Mouse (Mus musculus) embryonic facial prominence, embryonic 12.5 days (tissue): ENCODE results near the gene Irf6. TPM values are rescaled to one million over a fixed set of nuclear protein-coding genes. Genes with fewer than 3 reads are reported as not detected.
A peak's percentile ranks its signal among the peaks of the same experiment; 100 is the strongest.

Experiments
- ATAC-seq: fragments of 200-750 bp; cut with Nextera tagmentation; 2 replicates; pipeline ENCODE4 v1.8.0; 2017; ENCODE audit not compliant: insufficient number of reproducible peaks, insufficient read depth, low FRiP score, low TSS enrichment
- H3K27ac ChIP-seq: fragments of 300-500 bp; sonication (generic); 2 replicates; pipeline ENCODE4 v1.5.1; 2016; ENCODE audit warnings: mild to moderate bottlenecking
- H3K27me3 ChIP-seq: fragments of 300-500 bp; sonication (generic); 2 replicates; pipeline ENCODE4 v1.6.1; 2016; ENCODE audit warnings: mild to moderate bottlenecking, moderate library complexity
- H3K36me3 ChIP-seq: fragments of 300-500 bp; sonication (generic); 2 replicates; pipeline ENCODE4 v1.6.1; 2016; ENCODE audit warnings: mild to moderate bottlenecking
- H3K4me1 ChIP-seq: fragments of 300-500 bp; sonication (generic); 2 replicates; pipeline ENCODE4 v1.6.1; 2016
- H3K4me2 ChIP-seq: fragments of 300-500 bp; sonication (generic); replicated peaks from 2 replicates; pipeline ENCODE4 v1.6.1; 2016; ENCODE audit warnings: mild to moderate bottlenecking, moderate library complexity
- H3K4me3 ChIP-seq: fragments of 300-500 bp; sonication (generic); 2 replicates; pipeline ENCODE4 v1.5.1; 2016; ENCODE audit warnings: mild to moderate bottlenecking
- H3K9ac ChIP-seq: fragments of 300-500 bp; sonication (generic); 2 replicates; pipeline ENCODE4 v1.6.1; 2016; ENCODE audit warnings: mild to moderate bottlenecking, moderate library complexity
- H3K9me3 ChIP-seq: fragments of 300-500 bp; sonication (generic); 2 replicates; pipeline ENCODE4 v1.6.1; 2016; ENCODE audit warnings: mild to moderate bottlenecking, moderate library complexity
- WGBS: fragments of 180-500 bp; shearing (Covaris S2); methylation state at CpG from one replicate; pipeline ENCODE4 v1.1.7; 2016; 5-methylcytosine and 5-hydroxymethylcytosine counted together
- polyA plus RNA-seq: library from polyadenylated mRNA; unstranded; fragments of >200 nt; fragmentation: Nextera tagmentation; extraction: Ambion mirVana; gene quantifications from 2 replicates; pipeline ENCODE4 v1.2.1, GENCODE M21; 2016

The Irf6 gene
- polyA plus RNA-seq, result 17.3 and 18.3 TPM in 2 replicates

- Histone ChIP-seq H3K36me3 (no peaks in the 10 kb centered on the region), H3K9me3 (no peaks in the 10 kb centered on the region), H3K27me3 (peaks cover 46% of the 10 kb centered on the region), H3K4me1 (peaks cover 30% of the 10 kb centered on the region), H3K4me3 (peak within 1 kb of the TSS; percentile 38), H3K4me2 (peak within 1 kb of the TSS; percentile 52), H3K27ac (no peak within 1 kb of the TSS; the same call in 1 of the 2 replicates), H3K9ac (peak within 1 kb of the TSS; percentile 36; the same call in 1 of the 2 replicates)
- WGBS, result under 1% methylated on average over 30 of the region's 30 CpGs
- peak; percentile 92 for ATAC-seq
Measured at GRCm38 (mm10) chr1:193152872-193153271, at the start of gene Irf6. Gene Irf6, plus strand, starts transcription at chr1:193153111.

- no peaks in the 10 kb centered on the region for H3K27me3 ChIP-seq
- H3K36me3 ChIP-seq, result peaks cover 95% of the 10 kb centered on the region
- H3K4me3 ChIP-seq, result no peak overlapping the region
- no peak overlapping the region for H3K27ac ChIP-seq
- no peaks in the 10 kb centered on the region for H3K4me1 ChIP-seq
- ATAC-seq, result no peak
- 92% methylated on average over 9 of the region's 9 CpGs for WGBS
- no peak overlapping the region for H3K4me2 ChIP-seq
- H3K9me3 ChIP-seq, result no peaks in the 10 kb centered on the region
- no peak overlapping the region for H3K9ac ChIP-seq
Measured at GRCm38 (mm10) chr1:193112093-193112492, 40.8 kb upstream of the Irf6 start.

DNA sequence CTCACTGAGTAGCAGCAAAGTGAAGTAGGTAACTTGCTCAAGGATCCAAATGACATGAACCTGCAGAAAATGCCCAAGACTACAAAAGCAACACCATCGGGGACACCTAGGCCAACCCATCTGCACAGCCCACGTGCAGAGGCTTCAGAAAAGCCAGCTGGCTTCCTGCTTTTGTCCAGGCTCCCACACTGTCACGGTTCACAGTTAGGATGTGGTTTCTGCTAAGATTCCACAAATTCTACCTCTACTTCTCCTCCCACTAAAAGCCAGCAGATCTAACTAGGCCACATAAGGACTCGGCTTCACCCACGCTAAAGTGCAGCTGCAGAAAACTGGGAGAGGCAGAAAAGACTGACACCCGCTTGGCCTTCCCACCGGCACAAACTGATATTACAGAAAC lies 30.1 kb upstream of the Irf6 start:
- WGBS, result 95% methylated on average over 7 of the region's 7 CpGs
- H3K9ac ChIP-seq, result no peak overlapping the region
- H3K4me1 ChIP-seq, result no peaks in the 10 kb centered on the region
- no peaks in the 10 kb centered on the region for H3K9me3 ChIP-seq
- ATAC-seq, result no peak
- H3K27me3 ChIP-seq, result no peaks in the 10 kb centered on the region
- H3K4me2 ChIP-seq, result no peak overlapping the region
- H3K27ac ChIP-seq, result no peak overlapping the region
- H3K4me3 ChIP-seq, result no peak overlapping the region
- H3K36me3 ChIP-seq, result peaks cover 81% of the 10 kb centered on the region

DNA sequence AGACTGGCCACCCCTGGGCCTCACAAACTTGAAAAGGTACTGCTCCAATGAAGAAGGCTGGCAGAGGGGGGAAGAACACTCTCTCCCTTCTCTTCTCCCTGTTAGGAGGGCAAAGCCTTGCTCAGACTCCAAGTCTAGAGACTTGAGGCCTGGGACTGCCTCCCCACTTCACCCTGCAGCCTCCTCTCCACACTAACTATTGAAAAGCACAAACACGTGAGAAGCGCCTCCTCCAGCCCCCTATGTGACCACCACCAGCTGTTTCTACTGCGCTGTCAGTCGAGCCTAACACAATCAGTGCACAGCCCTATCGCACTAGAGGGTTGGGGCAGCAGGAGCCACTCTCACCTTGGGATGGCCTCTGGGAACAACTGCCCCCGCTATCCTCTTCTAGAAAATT lies 29.6 kb upstream of the Irf6 start:
- no peaks in the 10 kb centered on the region for H3K9me3 ChIP-seq
- H3K27ac ChIP-seq, result no peak overlapping the region
- no peak for ATAC-seq
- H3K4me1 ChIP-seq, result no peaks in the 10 kb centered on the region
- WGBS, result 95% methylated on average over 6 of the region's 6 CpGs
- peaks cover 80% of the 10 kb centered on the region for H3K36me3 ChIP-seq
- no peaks in the 10 kb centered on the region for H3K27me3 ChIP-seq
- H3K4me2 ChIP-seq, result no peak overlapping the region
- H3K4me3 ChIP-seq, result no peak overlapping the region
- H3K9ac ChIP-seq, result no peak overlapping the region

DNA sequence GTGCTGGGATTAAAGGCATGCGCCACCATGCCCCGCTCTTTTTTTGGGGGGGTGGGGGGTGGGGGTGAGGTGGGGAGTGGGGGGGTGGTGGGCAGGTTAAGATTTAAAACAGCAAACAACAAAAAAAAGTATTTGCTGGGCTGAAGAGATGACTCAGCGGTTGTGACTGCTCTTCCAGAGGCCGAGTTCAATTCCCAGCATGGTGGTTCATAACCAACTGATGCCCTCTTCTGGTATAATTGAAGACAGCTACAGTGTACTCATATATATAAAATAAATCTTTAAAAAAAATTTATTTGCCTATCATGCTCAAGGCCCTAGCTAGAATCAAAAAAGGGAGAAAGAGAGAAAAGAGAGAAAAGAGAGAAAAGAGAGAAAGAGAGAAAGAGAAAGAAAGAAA lies 27.1 kb upstream of the Irf6 start:
- Histone ChIP-seq H3K9ac (no peak overlapping the region), H3K4me1 (peaks cover 7% of the 10 kb centered on the region), H3K27me3 (no peaks in the 10 kb centered on the region), H3K4me2 (no peak overlapping the region), H3K36me3 (peaks cover 57% of the 10 kb centered on the region), H3K27ac (no peak overlapping the region), H3K9me3 (no peaks in the 10 kb centered on the region), H3K4me3 (no peak overlapping the region)
- WGBS, result 83% methylated on average over 4 of the region's 4 CpGs
- no peak for ATAC-seq

- Histone ChIP-seq H3K4me2 (no peak overlapping the region), H3K4me1 (peaks cover 7% of the 10 kb centered on the region), H3K27me3 (no peaks in the 10 kb centered on the region), H3K27ac (no peak overlapping the region), H3K4me3 (no peak overlapping the region), H3K36me3 (peaks cover 35% of the 10 kb centered on the region), H3K9me3 (no peaks in the 10 kb centered on the region), H3K9ac (no peak overlapping the region; the same call in 1 of the 2 replicates)
- no peak for ATAC-seq
- 91% methylated on average over 6 of the region's 6 CpGs for WGBS
Measured at GRCm38 (mm10) chr1:193128055-193128454, 24.9 kb upstream of the Irf6 start.

DNA sequence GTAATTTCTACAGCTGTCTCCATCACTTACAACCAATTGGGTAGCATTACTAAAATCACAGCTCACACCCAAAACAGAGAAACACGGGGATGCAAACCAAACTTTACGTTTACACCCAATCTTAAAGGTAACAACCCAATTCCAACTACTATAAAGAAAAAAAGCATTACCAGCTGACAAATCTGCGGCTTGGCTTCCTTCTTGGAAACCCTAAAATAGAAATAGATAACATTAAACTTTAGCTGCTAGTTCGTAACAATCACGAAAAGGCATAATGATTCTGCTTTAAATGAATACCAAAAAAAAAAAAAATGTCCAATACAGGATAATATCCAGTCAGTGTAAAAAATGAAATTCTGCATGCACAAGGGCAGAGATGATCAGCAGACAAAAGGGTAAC lies 23.6 kb upstream of the Irf6 start:
- H3K4me1 ChIP-seq, result peaks cover 7% of the 10 kb centered on the region
- peaks cover 24% of the 10 kb centered on the region for H3K36me3 ChIP-seq
- ATAC-seq, result no peak
- no peaks in the 10 kb centered on the region for H3K27me3 ChIP-seq
- H3K4me3 ChIP-seq, result peak overlapping the region; percentile 98
- no peak overlapping the region for H3K27ac ChIP-seq
- H3K4me2 ChIP-seq, result peak overlapping the region; percentile 63
- 25% methylated on average over 5 of the region's 5 CpGs for WGBS
- H3K9me3 ChIP-seq, result no peaks in the 10 kb centered on the region
- peak overlapping the region; percentile 87 for H3K9ac ChIP-seq

DNA sequence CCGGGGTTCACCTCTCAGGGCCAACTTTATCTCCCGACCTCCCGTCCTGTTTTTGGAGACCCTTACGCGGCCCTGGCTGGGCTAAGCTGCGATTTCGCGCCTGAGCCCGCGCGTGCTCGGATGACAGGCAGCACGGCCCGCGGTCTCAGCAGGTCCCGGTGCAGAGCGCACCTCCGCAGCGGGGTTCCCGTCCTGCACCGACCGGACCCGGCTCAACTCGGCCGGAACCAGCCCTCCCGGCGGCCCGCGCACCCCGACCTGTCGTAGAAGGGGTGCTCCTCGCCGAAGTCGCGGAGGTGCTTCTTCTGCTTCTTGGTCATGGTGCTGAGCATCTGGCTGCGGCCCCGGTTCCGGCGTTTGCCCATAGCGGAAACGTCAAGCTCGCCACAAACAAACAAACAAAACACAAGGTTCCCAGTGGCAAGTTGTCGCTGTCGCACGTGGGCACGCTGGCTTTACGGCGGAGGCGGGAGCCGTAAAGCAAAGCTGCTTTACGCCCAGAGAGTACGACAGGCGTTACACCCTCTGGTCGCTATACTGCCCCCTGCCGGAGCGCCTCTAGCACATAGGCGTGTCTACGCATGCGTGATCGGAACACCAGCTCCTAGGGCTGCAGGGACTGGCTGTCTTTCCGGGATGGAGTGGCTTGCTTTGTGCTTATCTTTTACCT lies 23.0 kb upstream of the Irf6 start, which contains the start of gene Diexf:
Gene Diexf, minus strand, starts transcription at position 487 of the 670 bp plus-strand sequence.
- H3K4me2 ChIP-seq, result peak within 1 kb of the TSS; percentile 63
- peak; percentile 88 for ATAC-seq
- H3K4me3 ChIP-seq, result peak within 1 kb of the TSS; percentile 98
- peaks cover 21% of the 10 kb centered on the region for H3K36me3 ChIP-seq
- H3K27ac ChIP-seq, result no peak within 1 kb of the TSS
- under 1% methylated on average over 61 of the region's 61 CpGs for WGBS
- H3K9ac ChIP-seq, result peak within 1 kb of the TSS; percentile 87
- peaks cover 7% of the 10 kb centered on the region for H3K4me1 ChIP-seq
- no peaks in the 10 kb centered on the region for H3K9me3 ChIP-seq
- H3K27me3 ChIP-seq, result no peaks in the 10 kb centered on the region

- no peak overlapping the region for H3K27ac ChIP-seq
- 31% methylated on average over 11 of the region's 11 CpGs for WGBS
- H3K4me2 ChIP-seq, result peak overlapping the region; percentile 63
Measured at GRCm38 (mm10) chr1:193130456-193130825, 22.5 kb upstream of the Irf6 start.

DNA sequence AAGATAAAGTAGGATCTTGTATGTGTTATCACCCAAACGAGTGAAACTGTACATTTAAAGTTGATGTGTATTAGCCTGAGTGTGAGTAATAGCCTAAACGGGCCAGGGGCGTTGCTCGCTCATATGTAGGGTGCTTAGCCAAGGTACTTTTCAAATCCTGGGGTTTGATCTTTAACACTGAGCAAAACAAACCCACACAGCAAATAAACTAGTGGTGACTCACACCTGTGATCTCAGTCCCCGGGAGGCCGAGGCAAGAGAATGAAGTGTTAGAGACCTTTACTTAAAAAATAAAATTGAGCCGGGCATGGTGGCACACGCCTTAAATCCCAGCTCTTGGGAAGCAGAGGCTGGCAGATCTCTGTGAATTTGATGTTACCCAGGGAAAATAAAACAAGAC lies 22.1 kb upstream of the Irf6 start:
- Histone ChIP-seq H3K36me3 (peaks cover 21% of the 10 kb centered on the region), H3K9ac (no peak overlapping the region), H3K27ac (no peak overlapping the region), H3K4me1 (peaks cover 7% of the 10 kb centered on the region), H3K4me3 (peak overlapping the region; percentile 98; the same call in 1 of the 2 replicates), H3K4me2 (peak overlapping the region; percentile 63), H3K9me3 (no peaks in the 10 kb centered on the region), H3K27me3 (no peaks in the 10 kb centered on the region)
- 82% methylated on average over 8 of the region's 8 CpGs for whole genome bisulfite sequencing
- ATAC-seq, result no peak

More at GRCm38 (mm10) chr1:193130456-193130825, 22.5 kb upstream of the Irf6 start:
- Histone ChIP-seq H3K4me3 (peak overlapping the region; percentile 98), H3K9me3 (no peaks in the 10 kb centered on the region), H3K4me1 (peaks cover 7% of the 10 kb centered on the region), H3K36me3 (peaks cover 21% of the 10 kb centered on the region), H3K27me3 (no peaks in the 10 kb centered on the region), H3K9ac (no peak overlapping the region)
- no peak for ATAC-seq

GRCm38 (mm10) chr1:193131311-193131948 lies 21.5 kb upstream of the Irf6 start:
- Histone ChIP-seq H3K27me3 (no peaks in the 10 kb centered on the region), H3K36me3 (peaks cover 17% of the 10 kb centered on the region), H3K27ac (no peak overlapping the region), H3K9me3 (no peaks in the 10 kb centered on the region), H3K4me3 (no peak overlapping the region), H3K4me1 (peaks cover 7% of the 10 kb centered on the region), H3K4me2 (no peak overlapping the region), H3K9ac (no peak overlapping the region)
- no peak for ATAC-seq
- 77% methylated on average over 6 of the region's 6 CpGs for WGBS

DNA sequence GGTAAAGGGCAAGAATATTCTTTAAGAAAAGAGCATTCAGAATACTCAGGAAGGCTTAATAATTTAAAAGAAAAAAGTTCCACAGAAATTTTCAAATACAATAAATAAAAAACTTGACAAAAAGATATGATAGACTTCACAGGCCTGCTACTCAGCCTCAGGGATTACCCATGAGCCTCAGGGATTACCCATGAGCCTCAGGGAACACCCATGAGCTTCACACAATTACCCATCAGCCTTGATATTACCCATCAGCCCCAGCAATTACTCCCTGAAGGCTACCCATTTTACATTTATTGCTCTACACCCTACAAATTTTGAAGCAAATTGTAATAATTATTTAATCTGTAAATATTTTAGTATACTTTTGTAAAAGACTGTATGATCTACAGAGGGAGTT lies 20.5 kb upstream of the Irf6 start:
- H3K36me3 ChIP-seq, result peaks cover 9% of the 10 kb centered on the region
- ATAC-seq, result no peak
- H3K9me3 ChIP-seq, result no peaks in the 10 kb centered on the region
- H3K9ac ChIP-seq, result no peak overlapping the region
- H3K4me1 ChIP-seq, result peaks cover 7% of the 10 kb centered on the region
- no peak overlapping the region for H3K4me2 ChIP-seq
- H3K4me3 ChIP-seq, result no peak overlapping the region
- H3K27ac ChIP-seq, result no peak overlapping the region
- no peaks in the 10 kb centered on the region for H3K27me3 ChIP-seq
